Comparison of ENCODE assay signal across 9 mouse cellular contexts in the genomic region with DNA sequence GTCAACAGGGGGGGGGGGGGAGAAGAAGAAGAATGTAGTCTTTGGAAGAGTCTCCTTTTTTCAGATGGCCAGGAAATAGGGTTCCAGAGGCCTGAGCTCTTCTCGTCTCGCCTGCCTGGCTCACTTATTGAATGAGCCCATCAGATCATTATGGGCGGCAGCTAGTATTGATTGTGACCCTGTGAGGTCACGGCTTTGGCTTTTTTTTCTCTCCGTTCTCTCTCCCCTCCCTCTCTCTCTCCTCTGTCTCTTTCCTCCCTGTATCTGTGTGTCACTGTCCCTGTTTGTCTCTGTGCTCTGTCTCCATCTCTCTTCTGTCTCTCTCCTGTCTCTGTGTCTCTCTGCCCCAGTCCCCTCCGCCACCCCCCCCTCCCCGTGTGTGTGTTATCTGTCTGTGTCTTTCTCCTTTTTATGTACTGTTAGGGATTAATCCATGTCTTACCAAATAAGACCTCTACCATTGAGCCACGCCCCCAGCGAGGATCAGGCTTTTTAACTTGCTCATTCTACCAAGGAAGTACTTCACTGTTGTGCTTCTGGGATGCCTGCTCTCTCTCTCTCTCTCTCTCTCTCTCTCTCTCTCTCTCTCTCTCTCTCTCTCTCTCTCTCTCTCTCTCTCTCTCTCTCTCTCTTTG. TPM values are rescaled to one million over a fixed set of nuclear protein-coding genes. Genes with fewer than 3 reads are reported as not detected.
DNase-seq lines count a peak whose midpoint lies in the region; ATAC-seq lines count a peak whose summit lies in the region.
"Had no signal": no experiment of that assay in that cellular context is flagged by ENCODE, and none has a peak within 500 bp of the region (broad histone marks: within the 10 kb centered on the region; RNA-seq: fewer than 3 reads in every experiment).

No protein-coding gene starts in this region.

- H3K36me3 ChIP-seq in kidney, embryonic 14.5 days (ENCODE audit: control insufficient read depth, insufficient read depth, low read length): no peaks in the 10 kb centered on the region
- peaks cover 5% of the 10 kb centered on the region for H3K36me3 ChIP-seq in embryonic facial prominence, embryonic 10.5 days (replicated peaks)
- no peaks in the 10 kb centered on the region for H3K36me3 ChIP-seq in limb, embryonic 10.5 days
- H3K36me3 ChIP-seq in neural tube, embryonic 13.5 days: no peaks in the 10 kb centered on the region

- no peak for DNase-seq in kidney, postnatal 14 days
- peak; percentile 33 for DNase-seq in embryonic facial prominence, embryonic 10.5 days (ENCODE audit: low spot score)
- no peak for DNase-seq in limb, embryonic 10.5 days (ENCODE audit: low spot score)
- no peak for DNase-seq in gastrocnemius, adult 8-10 months (ENCODE audit: low spot score in 2 of 2)
- DNase-seq in cerebellum, adult 11-12 months: no peak
- no peak for DNase-seq in c-Kit-positive CD71-positive TER-119-positive erythroid progenitor cells, embryonic 14.5 days (ENCODE audit: low spot score)

- H3K27ac ChIP-seq in kidney, embryonic 14.5 days (ENCODE audit: low read depth, low read length): no peak overlapping the region
- H3K27ac ChIP-seq in embryonic facial prominence, embryonic 10.5 days (replicated peaks): 0 out of 2 replicates have a peak overlapping the region, but pooled peaks have one; percentile 40
- peak overlapping the region; percentile 39; the same call in 1 of the 2 replicates for H3K27ac ChIP-seq in limb, embryonic 10.5 days
- no peak overlapping the region; the same call in none of the 2 replicates for H3K27ac ChIP-seq in neural tube, embryonic 13.5 days (replicated peaks)
- H3K27ac ChIP-seq: gastrocnemius, adult 2 months had no signal

- H3K4me1 ChIP-seq in kidney, embryonic 14.5 days (ENCODE audit: control insufficient read depth, insufficient read depth, low read length): peaks cover 36% of the 10 kb centered on the region
- H3K4me1 ChIP-seq in embryonic facial prominence, embryonic 10.5 days: peaks cover 70% of the 10 kb centered on the region
- H3K4me1 ChIP-seq in limb, embryonic 10.5 days: peaks cover 50% of the 10 kb centered on the region
- peaks cover 69% of the 10 kb centered on the region for H3K4me1 ChIP-seq in neural tube, embryonic 13.5 days (replicated peaks)

- 0 out of 2 replicates have a peak overlapping the region, but pooled peaks have one; percentile 12 for H3K4me2 ChIP-seq in kidney, embryonic 14.5 days (replicated peaks; ENCODE audit: low read depth, low read length)
- 0 out of 2 replicates have a peak overlapping the region, but pooled peaks have one; percentile 84 for H3K4me2 ChIP-seq in neural tube, embryonic 13.5 days

- H3K4me3 ChIP-seq in kidney, embryonic 14.5 days (ENCODE audit: low read length): no peak overlapping the region
- peak overlapping the region; percentile 88 for H3K4me3 ChIP-seq in embryonic facial prominence, embryonic 10.5 days
- peak overlapping the region; percentile 91 for H3K4me3 ChIP-seq in limb, embryonic 10.5 days
- H3K4me3 ChIP-seq in neural tube, embryonic 13.5 days: no peak overlapping the region

- WGBS in kidney, embryonic 14.5 days: 41% methylated on average over 9 of the region's 9 CpGs
- 25% methylated on average over 9 of the region's 9 CpGs for WGBS in embryonic facial prominence, embryonic 10.5 days
- WGBS in limb, embryonic 10.5 days: 39% methylated on average over 9 of the region's 9 CpGs
- 21% methylated on average over 9 of the region's 9 CpGs for WGBS in neural tube, embryonic 13.5 days

- ATAC-seq in kidney, embryonic 14.5 days (ENCODE audit: low FRiP score, low TSS enrichment): no peak
- no peak for ATAC-seq in neural tube, embryonic 13.5 days (ENCODE audit: low read depth)

- H3K27me3 ChIP-seq in kidney, embryonic 14.5 days (ENCODE audit: control insufficient read depth, insufficient read depth, low read length): no peaks in the 10 kb centered on the region
- H3K27me3 ChIP-seq in embryonic facial prominence, embryonic 10.5 days (replicated peaks; ENCODE audit: low read depth, poor library complexity, severe bottlenecking): peaks cover 21% of the 10 kb centered on the region
- peaks cover 7% of the 10 kb centered on the region; the same call in 1 of the 2 replicates for H3K27me3 ChIP-seq in limb, embryonic 10.5 days (ENCODE audit: low read depth, poor library complexity, severe bottlenecking)
- no peaks in the 10 kb centered on the region for H3K27me3 ChIP-seq in neural tube, embryonic 13.5 days

- no peaks in the 10 kb centered on the region for H3K9me3 ChIP-seq in kidney, embryonic 14.5 days (ENCODE audit: control insufficient read depth, low read length)
- H3K9me3 ChIP-seq in embryonic facial prominence, embryonic 10.5 days: no peaks in the 10 kb centered on the region
- no peaks in the 10 kb centered on the region for H3K9me3 ChIP-seq in limb, embryonic 10.5 days (replicated peaks)
- H3K9me3 ChIP-seq in neural tube, embryonic 13.5 days: no peaks in the 10 kb centered on the region

- no peak overlapping the region for H3K9ac ChIP-seq in kidney, embryonic 14.5 days (ENCODE audit: low read depth, low read length)
- H3K9ac ChIP-seq in neural tube, embryonic 13.5 days: 0 out of 2 replicates have a peak overlapping the region, but pooled peaks have one; percentile 8

RNA-seq across cellular contexts. Expression of a gene that starts 1.5 kb away (rescaled TPM):
- 9.2 and 10.0 TPM in 2 replicates for polyA plus RNA-seq in kidney, embryonic 14.5 days (2014; fragmentation: Nextera tagmentation; extraction: Ambion mirVana)
- 8.1 and 9.1 TPM in 2 replicates for polyA plus RNA-seq in embryonic facial prominence, embryonic 10.5 days (2016; fragmentation: Nextera tagmentation; extraction: Ambion mirVana)
- 7.0 and 7.6 TPM in 2 replicates for polyA plus RNA-seq in limb, embryonic 10.5 days (2016; fragmentation: Nextera tagmentation; extraction: Ambion mirVana)
- 14.5 and 16.8 TPM in 2 replicates for polyA plus RNA-seq in neural tube, embryonic 13.5 days (2015; fragmentation: Nextera tagmentation; extraction: Ambion mirVana)
- 1 to 10 TPM; 3.5 to 5.5 (median 4.7) TPM for total RNA-seq in gastrocnemius, adult 8-10 months (2022)

RNA-seq across cellular contexts. Expression of a gene that starts 22.0 kb away (rescaled TPM):
- polyA plus RNA-seq in kidney, embryonic 14.5 days (2014; fragmentation: Nextera tagmentation; extraction: Ambion mirVana): 9.6 and 11.8 TPM in 2 replicates
- polyA plus RNA-seq in embryonic facial prominence, embryonic 10.5 days (2016; fragmentation: Nextera tagmentation; extraction: Ambion mirVana): 10.5 and 13.1 TPM in 2 replicates
- 10.6 and 13.2 TPM in 2 replicates for polyA plus RNA-seq in limb, embryonic 10.5 days (2016; fragmentation: Nextera tagmentation; extraction: Ambion mirVana)
- polyA plus RNA-seq in neural tube, embryonic 13.5 days (2015; fragmentation: Nextera tagmentation; extraction: Ambion mirVana): 12.3 TPM in 2 replicates
- 1 to 10 TPM in 1 of 4 experiments, under 1 TPM in 3; 0.10 to 1.0 (median 0.19) TPM for total RNA-seq in gastrocnemius, adult 8-10 months (2022)

RNA-seq across cellular contexts. Expression of a gene that starts 26.5 kb away (rescaled TPM):
- polyA plus RNA-seq in kidney, embryonic 14.5 days (2014; fragmentation: Nextera tagmentation; extraction: Ambion mirVana): not detected in 2 replicates
- not detected in 2 replicates for polyA plus RNA-seq in embryonic facial prominence, embryonic 10.5 days (2016; fragmentation: Nextera tagmentation; extraction: Ambion mirVana)
- not detected in 2 replicates for polyA plus RNA-seq in limb, embryonic 10.5 days (2016; fragmentation: Nextera tagmentation; extraction: Ambion mirVana)
- 0.35 TPM in 1 of 2 replicates, not detected in the other for polyA plus RNA-seq in neural tube, embryonic 13.5 days (2015; fragmentation: Nextera tagmentation; extraction: Ambion mirVana)
- total RNA-seq in gastrocnemius, adult 8-10 months (2022): not detected
- total RNA-seq: gastrocnemius, adult 2 months had no signal

Comparison
In these comparisons a context has a peak if more than half of its experiments do, and no peak if none do; other contexts are left out.
1. H3K27ac ChIP-seq: peak in embryonic facial prominence, embryonic 10.5 days (single experiment) and limb, embryonic 10.5 days (single experiment); none in kidney, embryonic 14.5 days (single experiment) and neural tube, embryonic 13.5 days (single experiment).
2. H3K4me3 ChIP-seq: peak in embryonic facial prominence, embryonic 10.5 days (single experiment) and limb, embryonic 10.5 days (single experiment); none in kidney, embryonic 14.5 days (single experiment) and neural tube, embryonic 13.5 days (single experiment).